Mouse (Mus musculus): ENCODE measurements around the gene Lss. TPM values are rescaled to one million over a fixed set of nuclear protein-coding genes. Genes with fewer than 3 reads are reported as not detected.

The Lss gene
- polyA plus RNA-seq (2015; fragmentation: Nextera tagmentation; extraction: Ambion mirVana) = 8.0 and 8.2 TPM in 2 replicates

- ATAC-seq (replicated peaks; ENCODE audit: extremely low read depth, insufficient read depth, low FRiP score) = peak; percentile 99
- H3K36me3 ChIP-seq (ENCODE audit: control insufficient read depth, insufficient read depth) = peaks cover 12% of the 10 kb centered on the region
- peak within 1 kb of the TSS; percentile 61 for H3K27ac ChIP-seq (ENCODE audit: low read length)
- WGBS = under 1% methylated on average over 37 of the region's 37 CpGs
- H3K4me2 ChIP-seq (ENCODE audit: low read depth, low read length) = peak within 1 kb of the TSS; percentile 96
- peak within 1 kb of the TSS; percentile 83 for H3K4me3 ChIP-seq (ENCODE audit: low read length)
- peaks cover 6% of the 10 kb centered on the region for H3K4me1 ChIP-seq (ENCODE audit: control insufficient read depth, insufficient read depth, low read length)
- H3K27me3 ChIP-seq (ENCODE audit: control insufficient read depth, insufficient read depth, low read length) = no peaks in the 10 kb centered on the region
- H3K9me3 ChIP-seq (replicated peaks; ENCODE audit: control insufficient read depth, low read length) = no peaks in the 10 kb centered on the region
- peak within 1 kb of the TSS; percentile 84 for H3K9ac ChIP-seq (ENCODE audit: low read length)
Measured at GRCm38 (mm10) chr10:76531375-76531774, at the start of gene Lss. Gene Lss (plus strand): TSS chr10:76531588.

DNA sequence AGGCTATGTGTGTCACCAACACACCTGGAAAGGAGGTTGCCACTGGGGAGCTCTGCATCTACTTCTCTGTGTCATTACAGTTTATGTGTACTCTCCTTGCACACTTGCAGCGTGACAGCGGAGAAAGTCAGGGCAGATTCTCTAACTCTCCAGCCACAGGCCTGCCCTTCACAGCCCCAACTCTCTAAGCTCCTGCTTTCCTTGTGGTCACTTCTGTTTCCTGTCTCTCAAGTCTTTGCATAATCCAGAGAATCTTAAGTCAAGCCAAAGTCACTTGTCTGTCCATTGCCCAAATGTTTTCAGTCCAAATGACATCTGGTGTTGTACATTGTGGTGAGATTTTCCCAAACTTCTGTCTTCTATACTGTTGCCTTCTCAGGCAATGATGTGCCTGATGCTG lies 45.1 kb upstream of the Lss start:
- Histone ChIP-seq H3K4me2 (ENCODE audit: low read depth, low read length) (no peak overlapping the region), H3K4me3 (ENCODE audit: low read length) (no peak overlapping the region), H3K4me1 (ENCODE audit: control insufficient read depth, insufficient read depth, low read length) (no peaks in the 10 kb centered on the region), H3K9me3 (replicated peaks; ENCODE audit: control insufficient read depth, low read length) (no peaks in the 10 kb centered on the region), H3K36me3 (ENCODE audit: control insufficient read depth, insufficient read depth) (peaks cover 65% of the 10 kb centered on the region), H3K27me3 (ENCODE audit: control insufficient read depth, insufficient read depth, low read length) (no peaks in the 10 kb centered on the region), H3K9ac (ENCODE audit: low read length) (no peak overlapping the region), H3K27ac (ENCODE audit: low read length) (no peak overlapping the region)
- no peak for ATAC-seq (replicated peaks; ENCODE audit: extremely low read depth, insufficient read depth, low FRiP score)
- WGBS = 90% methylated on average over 2 of the region's 2 CpGs

GRCm38 (mm10) chr10:76488265-76488664 lies 43.1 kb upstream of the Lss start:
- Histone ChIP-seq H3K27ac (ENCODE audit: low read length) (no peak overlapping the region), H3K27me3 (ENCODE audit: control insufficient read depth, insufficient read depth, low read length) (no peaks in the 10 kb centered on the region), H3K4me3 (ENCODE audit: low read length) (no peak overlapping the region), H3K36me3 (ENCODE audit: control insufficient read depth, insufficient read depth) (peaks cover 68% of the 10 kb centered on the region), H3K4me1 (ENCODE audit: control insufficient read depth, insufficient read depth, low read length) (no peaks in the 10 kb centered on the region), H3K9ac (ENCODE audit: low read length) (no peak overlapping the region), H3K9me3 (replicated peaks; ENCODE audit: control insufficient read depth, low read length) (no peaks in the 10 kb centered on the region), H3K4me2 (ENCODE audit: low read depth, low read length) (no peak overlapping the region)
- 78% methylated on average over 8 of the region's 8 CpGs for WGBS
- ATAC-seq (replicated peaks; ENCODE audit: extremely low read depth, insufficient read depth, low FRiP score) = no peak

GRCm38 (mm10) chr10:76489205-76489604 lies 42.2 kb upstream of the Lss start:
- no peaks in the 10 kb centered on the region for H3K4me1 ChIP-seq (ENCODE audit: control insufficient read depth, insufficient read depth, low read length)
- no peak for ATAC-seq (replicated peaks; ENCODE audit: extremely low read depth, insufficient read depth, low FRiP score)
- no peaks in the 10 kb centered on the region for H3K27me3 ChIP-seq (ENCODE audit: control insufficient read depth, insufficient read depth, low read length)
- H3K4me2 ChIP-seq (ENCODE audit: low read depth, low read length) = no peak overlapping the region
- WGBS = 89% methylated on average over 15 of the region's 15 CpGs
- H3K4me3 ChIP-seq (ENCODE audit: low read length) = no peak overlapping the region
- no peak overlapping the region for H3K9ac ChIP-seq (ENCODE audit: low read length)
- peaks cover 70% of the 10 kb centered on the region for H3K36me3 ChIP-seq (ENCODE audit: control insufficient read depth, insufficient read depth)
- no peak overlapping the region for H3K27ac ChIP-seq (ENCODE audit: low read length)
- H3K9me3 ChIP-seq (replicated peaks; ENCODE audit: control insufficient read depth, low read length) = no peaks in the 10 kb centered on the region

DNA sequence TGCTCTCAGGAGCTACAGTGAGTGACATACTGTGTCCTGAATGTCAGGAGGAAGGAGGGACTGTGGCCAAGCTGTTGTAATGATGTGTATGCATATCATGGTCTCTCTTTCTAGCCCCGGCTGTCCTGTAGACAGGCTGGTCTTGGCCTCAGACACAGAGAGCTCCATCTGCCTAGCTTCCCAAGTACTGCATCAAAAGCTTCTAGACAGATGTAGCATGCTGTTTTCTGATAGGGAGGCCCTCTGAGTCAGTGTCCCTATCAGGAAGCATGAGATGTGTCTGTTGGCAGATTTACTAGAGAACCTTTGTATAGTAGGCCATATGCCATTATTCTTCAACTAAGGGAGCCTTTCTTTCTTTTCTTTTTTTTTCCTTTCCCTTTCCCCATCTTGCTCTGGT lies 37.9 kb upstream of the Lss start:
- 56% methylated on average over 1 of the region's 1 CpGs for WGBS
- Histone ChIP-seq H3K4me2 (ENCODE audit: low read depth, low read length) (no peak overlapping the region), H3K4me1 (ENCODE audit: control insufficient read depth, insufficient read depth, low read length) (peaks cover 8% of the 10 kb centered on the region; the same call in 1 of the 2 replicates), H3K9ac (ENCODE audit: low read length) (no peak overlapping the region), H3K27me3 (ENCODE audit: control insufficient read depth, insufficient read depth, low read length) (no peaks in the 10 kb centered on the region), H3K4me3 (ENCODE audit: low read length) (no peak overlapping the region), H3K9me3 (replicated peaks; ENCODE audit: control insufficient read depth, low read length) (no peaks in the 10 kb centered on the region), H3K27ac (ENCODE audit: low read length) (no peak overlapping the region), H3K36me3 (ENCODE audit: control insufficient read depth, insufficient read depth) (peaks cover 59% of the 10 kb centered on the region)
- no peak for ATAC-seq (replicated peaks; ENCODE audit: extremely low read depth, insufficient read depth, low FRiP score)

DNA sequence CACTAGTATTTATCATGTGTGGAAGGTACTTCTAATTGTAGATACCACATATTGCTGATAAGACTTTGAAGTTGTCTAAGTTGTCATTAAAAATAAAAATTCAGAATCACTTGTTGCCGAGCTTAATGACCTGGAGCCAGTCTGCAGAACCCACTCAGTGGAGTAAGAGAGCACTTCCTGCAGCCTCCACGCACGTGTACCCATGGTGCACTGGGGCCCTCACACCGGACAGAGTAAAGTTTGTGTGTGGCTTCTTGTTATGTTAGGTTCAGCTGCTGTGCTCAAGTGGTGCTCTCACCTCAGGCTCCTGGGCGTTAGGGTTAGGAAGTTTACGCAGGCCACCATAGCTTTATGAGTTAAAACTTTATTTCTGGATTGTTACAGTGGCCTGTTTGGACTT lies 35.9 kb upstream of the Lss start:
- Histone ChIP-seq H3K9me3 (replicated peaks; ENCODE audit: control insufficient read depth, low read length) (no peaks in the 10 kb centered on the region), H3K4me1 (ENCODE audit: control insufficient read depth, insufficient read depth, low read length) (peaks cover 8% of the 10 kb centered on the region; the same call in 1 of the 2 replicates), H3K4me2 (ENCODE audit: low read depth, low read length) (no peak overlapping the region), H3K4me3 (ENCODE audit: low read length) (no peak overlapping the region), H3K27ac (ENCODE audit: low read length) (peak overlapping the region; percentile 79), H3K36me3 (ENCODE audit: control insufficient read depth, insufficient read depth) (peaks cover 57% of the 10 kb centered on the region), H3K9ac (ENCODE audit: low read length) (no peak overlapping the region), H3K27me3 (ENCODE audit: control insufficient read depth, insufficient read depth, low read length) (no peaks in the 10 kb centered on the region)
- 81% methylated on average over 6 of the region's 6 CpGs for WGBS
- no peak for ATAC-seq (replicated peaks; ENCODE audit: extremely low read depth, insufficient read depth, low FRiP score)

DNA sequence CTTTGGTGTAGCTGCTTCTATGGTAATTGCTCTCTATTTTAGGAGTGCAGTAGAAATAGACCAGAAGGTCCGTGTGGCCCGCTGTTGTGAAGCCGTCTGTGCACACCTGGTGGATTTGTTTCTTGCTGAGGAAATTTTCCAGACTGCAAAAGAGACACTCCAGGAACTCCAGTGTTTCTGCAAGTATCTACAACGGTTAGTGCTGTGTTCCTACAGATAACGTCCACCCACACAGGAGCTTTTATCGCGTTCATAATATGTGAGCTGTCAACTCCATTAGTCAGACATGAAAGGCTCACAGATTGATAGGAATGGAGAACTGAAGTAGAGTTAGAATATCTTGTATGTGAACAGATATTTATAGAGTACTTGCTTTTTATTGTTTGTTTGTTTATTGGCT lies 35.0 kb upstream of the Lss start:
- 46% methylated on average over 7 of the region's 7 CpGs for WGBS
- Histone ChIP-seq H3K36me3 (ENCODE audit: control insufficient read depth, insufficient read depth) (peaks cover 55% of the 10 kb centered on the region), H3K9ac (ENCODE audit: low read length) (no peak overlapping the region), H3K27ac (ENCODE audit: low read length) (peak overlapping the region; percentile 79), H3K4me1 (ENCODE audit: control insufficient read depth, insufficient read depth, low read length) (peaks cover 8% of the 10 kb centered on the region; the same call in 1 of the 2 replicates), H3K4me2 (ENCODE audit: low read depth, low read length) (peak overlapping the region; percentile 33; the same call in 1 of the 2 replicates), H3K9me3 (replicated peaks; ENCODE audit: control insufficient read depth, low read length) (no peaks in the 10 kb centered on the region), H3K4me3 (ENCODE audit: low read length) (no peak overlapping the region), H3K27me3 (ENCODE audit: control insufficient read depth, insufficient read depth, low read length) (no peaks in the 10 kb centered on the region)
- peak; percentile 37; the same call in 1 of the 2 replicates for ATAC-seq (replicated peaks; ENCODE audit: extremely low read depth, insufficient read depth, low FRiP score)

DNA sequence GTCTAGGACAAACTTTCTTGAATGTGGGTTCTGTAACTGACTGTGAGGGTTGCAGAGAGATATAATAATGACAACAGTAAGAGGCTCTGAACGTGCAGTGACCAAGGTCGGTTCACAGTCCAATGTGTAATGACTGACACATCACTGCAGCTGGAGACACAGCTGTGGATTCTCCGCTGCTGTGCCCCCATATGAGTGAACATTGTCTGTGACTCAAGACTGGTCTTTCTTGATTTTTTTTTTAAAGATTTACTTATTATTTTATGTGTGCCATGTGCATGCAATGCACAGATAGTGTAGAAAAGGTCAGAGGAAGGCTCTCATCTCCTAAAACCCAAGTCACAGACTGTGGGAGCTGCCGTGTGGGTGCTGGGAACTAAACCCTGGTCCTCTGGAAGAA lies 33.9 kb upstream of the Lss start:
- Histone ChIP-seq H3K4me1 (ENCODE audit: control insufficient read depth, insufficient read depth, low read length) (peaks cover 8% of the 10 kb centered on the region; the same call in 1 of the 2 replicates), H3K4me3 (ENCODE audit: low read length) (no peak overlapping the region), H3K27me3 (ENCODE audit: control insufficient read depth, insufficient read depth, low read length) (no peaks in the 10 kb centered on the region), H3K9me3 (replicated peaks; ENCODE audit: control insufficient read depth, low read length) (no peaks in the 10 kb centered on the region), H3K27ac (ENCODE audit: low read length) (no peak overlapping the region), H3K4me2 (ENCODE audit: low read depth, low read length) (no peak overlapping the region), H3K36me3 (ENCODE audit: control insufficient read depth, insufficient read depth) (peaks cover 59% of the 10 kb centered on the region), H3K9ac (ENCODE audit: low read length) (no peak overlapping the region)
- ATAC-seq (replicated peaks; ENCODE audit: extremely low read depth, insufficient read depth, low FRiP score) = no peak
- 93% methylated on average over 4 of the region's 4 CpGs for WGBS

- Histone ChIP-seq H3K27ac (ENCODE audit: low read length) (no peak overlapping the region), H3K4me1 (ENCODE audit: control insufficient read depth, insufficient read depth, low read length) (no peaks in the 10 kb centered on the region), H3K9me3 (replicated peaks; ENCODE audit: control insufficient read depth, low read length) (no peaks in the 10 kb centered on the region), H3K36me3 (ENCODE audit: control insufficient read depth, insufficient read depth) (peaks cover 71% of the 10 kb centered on the region), H3K4me3 (ENCODE audit: low read length) (no peak overlapping the region), H3K27me3 (ENCODE audit: control insufficient read depth, insufficient read depth, low read length) (no peaks in the 10 kb centered on the region), H3K9ac (ENCODE audit: low read length) (no peak overlapping the region), H3K4me2 (ENCODE audit: low read depth, low read length) (no peak overlapping the region)
- no peak for ATAC-seq (replicated peaks; ENCODE audit: extremely low read depth, insufficient read depth, low FRiP score)
- WGBS = 84% methylated on average over 11 of the region's 11 CpGs
Measured at GRCm38 (mm10) chr10:76504271-76504943, 27.0 kb upstream of the Lss start.

Measured in heart, embryonic 16.5 days (tissue).